Mouse (Mus musculus): Measurements from ENCODE around the gene Fam171b. TPM values are rescaled to one million over a fixed set of nuclear protein-coding genes. Genes with fewer than 3 reads are reported as not detected.

The Fam171b gene
- 20.1 and 20.4 TPM in 2 replicates for polyA plus RNA-seq (2014; fragmentation: Nextera tagmentation; extraction: Ambion mirVana)

DNA sequence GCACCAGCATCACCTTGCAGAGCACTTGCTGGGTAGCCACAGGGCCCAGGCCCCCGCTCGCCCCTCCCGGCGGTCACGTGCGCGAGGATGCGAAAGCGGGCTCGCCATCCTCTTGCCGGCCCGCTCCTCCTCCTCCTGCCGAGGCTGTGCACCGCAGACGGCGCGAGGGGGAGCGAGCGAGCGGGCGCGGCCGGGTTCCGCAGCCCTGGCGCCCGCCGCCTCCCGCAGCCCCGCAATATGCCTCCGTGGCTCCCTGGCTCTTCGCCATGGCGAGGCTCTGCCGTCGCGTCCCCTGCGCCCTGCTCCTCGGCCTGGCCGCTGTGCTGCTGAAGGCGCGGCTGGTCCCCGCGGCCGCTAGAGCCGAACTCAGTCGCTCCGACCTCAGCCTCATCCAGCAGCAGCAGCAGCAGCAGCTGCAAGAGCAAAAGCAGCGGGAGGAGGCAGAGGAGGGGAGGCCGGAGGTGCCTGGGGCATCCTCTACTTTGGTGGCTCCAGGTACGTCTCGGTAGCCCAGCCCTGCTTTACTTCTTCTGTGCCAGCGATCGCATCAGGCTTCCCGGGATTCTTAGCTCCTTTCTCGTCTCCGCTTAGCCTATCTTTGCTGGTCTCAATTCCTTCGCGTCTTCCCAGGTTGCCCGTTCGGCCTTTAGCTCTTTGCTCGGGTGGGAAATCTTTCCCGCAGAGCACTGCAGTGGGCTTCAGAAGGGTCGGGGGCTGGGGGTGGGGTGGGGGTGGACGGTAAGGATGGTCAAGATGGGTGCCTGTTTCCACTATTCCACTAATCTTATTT is at the start of gene Fam171b:
TSS of gene Fam171b (plus strand) at position 154 of the 790 bp plus-strand sequence.
- Histone ChIP-seq H3K9me3 (ENCODE audit: control insufficient read depth, low read length) (no peaks in the 10 kb centered on the region), H3K4me2 (ENCODE audit: low read depth, severe bottlenecking) (peak within 1 kb of the TSS; percentile 74), H3K4me1 (ENCODE audit: control insufficient read depth, insufficient read depth, low read length) (peaks cover 2% of the 10 kb centered on the region; the same call in 1 of the 2 replicates), H3K36me3 (ENCODE audit: control insufficient read depth, insufficient read depth, low read length) (no peaks in the 10 kb centered on the region), H3K4me3 (ENCODE audit: low read depth, low read length) (peak within 1 kb of the TSS; percentile 65), H3K27me3 (ENCODE audit: control insufficient read depth, insufficient read depth, low read length) (no peaks in the 10 kb centered on the region), H3K27ac (replicated peaks; ENCODE audit: low read depth, low read length) (0 out of 2 replicates have a peak within 1 kb of the TSS, but pooled peaks have one; percentile 4), H3K9ac (ENCODE audit: low read length) (peak within 1 kb of the TSS; percentile 90)
- ATAC-seq (ENCODE audit: insufficient number of reproducible peaks, low FRiP score, low TSS enrichment, low read depth), result peak; percentile 95
- peak; percentile 88 for DNase-seq (ENCODE audit: low spot score)
- WGBS, result under 1% methylated on average over 63 of the region's 63 CpGs

DNA sequence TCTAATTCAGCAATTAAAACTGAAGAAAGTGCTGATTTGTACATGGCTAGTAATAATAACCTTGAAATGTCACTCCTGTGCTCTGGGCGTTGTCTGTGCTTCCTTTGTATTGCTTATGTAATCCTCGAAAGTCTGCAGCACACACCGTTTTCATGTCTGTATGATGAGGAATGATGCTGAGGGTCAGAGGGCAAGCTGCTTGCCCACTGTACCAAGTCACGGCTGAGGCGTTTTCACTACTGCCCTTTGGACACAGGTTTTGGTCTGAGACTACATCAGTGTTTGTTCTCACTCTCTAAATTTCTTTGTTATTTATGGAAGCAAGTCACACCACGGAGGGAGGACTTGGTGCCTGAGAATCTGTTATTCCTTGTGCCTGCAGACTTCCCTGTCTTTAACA is 46.4 kb upstream of the Fam171b start:
- Histone ChIP-seq H3K27ac (replicated peaks; ENCODE audit: low read depth, low read length) (no peak overlapping the region), H3K4me1 (ENCODE audit: control insufficient read depth, insufficient read depth, low read length) (no peaks in the 10 kb centered on the region), H3K4me3 (ENCODE audit: low read depth, low read length) (no peak overlapping the region), H3K9ac (ENCODE audit: low read length) (no peak overlapping the region), H3K4me2 (ENCODE audit: low read depth, severe bottlenecking) (no peak overlapping the region), H3K9me3 (ENCODE audit: control insufficient read depth, low read length) (no peaks in the 10 kb centered on the region), H3K27me3 (ENCODE audit: control insufficient read depth, insufficient read depth, low read length) (no peaks in the 10 kb centered on the region), H3K36me3 (ENCODE audit: control insufficient read depth, insufficient read depth, low read length) (peaks cover 7% of the 10 kb centered on the region; the same call in 1 of the 2 replicates)
- ATAC-seq (ENCODE audit: insufficient number of reproducible peaks, low FRiP score, low TSS enrichment, low read depth) (no peak), DNase-seq (ENCODE audit: low spot score) (no peak)
- 81% methylated on average over 6 of the region's 6 CpGs for WGBS

DNA sequence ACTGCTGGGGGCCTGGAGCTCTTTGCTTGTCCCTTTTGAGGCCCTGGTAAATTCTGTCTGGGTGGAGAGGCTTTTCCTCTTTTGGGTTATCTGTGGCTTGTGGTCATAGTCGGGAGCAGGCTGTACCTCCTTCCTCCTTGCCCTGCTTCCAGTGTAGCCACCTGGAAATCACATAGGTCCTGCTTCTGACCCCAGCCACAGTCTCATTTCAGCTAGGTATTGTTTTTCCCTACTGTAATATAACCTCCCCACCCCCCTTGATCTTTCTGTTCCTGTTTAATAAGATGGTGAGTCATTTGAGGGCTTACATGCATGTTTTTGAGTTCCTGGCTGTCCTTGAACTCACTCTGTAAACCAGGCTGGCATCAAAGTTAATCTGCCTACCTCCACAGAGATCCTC is 45.6 kb upstream of the Fam171b start:
- no peaks in the 10 kb centered on the region for H3K9me3 ChIP-seq (ENCODE audit: control insufficient read depth, low read length)
- H3K4me3 ChIP-seq (ENCODE audit: low read depth, low read length), result no peak overlapping the region
- DNase-seq (ENCODE audit: low spot score) (no peak), ATAC-seq (ENCODE audit: insufficient number of reproducible peaks, low FRiP score, low TSS enrichment, low read depth) (no peak)
- no peak overlapping the region for H3K4me2 ChIP-seq (ENCODE audit: low read depth, severe bottlenecking)
- H3K36me3 ChIP-seq (ENCODE audit: control insufficient read depth, insufficient read depth, low read length), result peaks cover 7% of the 10 kb centered on the region
- no peak overlapping the region for H3K9ac ChIP-seq (ENCODE audit: low read length)
- no peaks in the 10 kb centered on the region for H3K27me3 ChIP-seq (ENCODE audit: control insufficient read depth, insufficient read depth, low read length)
- no peak overlapping the region for H3K27ac ChIP-seq (replicated peaks; ENCODE audit: low read depth, low read length)
- no peaks in the 10 kb centered on the region for H3K4me1 ChIP-seq (ENCODE audit: control insufficient read depth, insufficient read depth, low read length)
- 88% methylated on average over 1 of the region's 1 CpGs for WGBS

DNA sequence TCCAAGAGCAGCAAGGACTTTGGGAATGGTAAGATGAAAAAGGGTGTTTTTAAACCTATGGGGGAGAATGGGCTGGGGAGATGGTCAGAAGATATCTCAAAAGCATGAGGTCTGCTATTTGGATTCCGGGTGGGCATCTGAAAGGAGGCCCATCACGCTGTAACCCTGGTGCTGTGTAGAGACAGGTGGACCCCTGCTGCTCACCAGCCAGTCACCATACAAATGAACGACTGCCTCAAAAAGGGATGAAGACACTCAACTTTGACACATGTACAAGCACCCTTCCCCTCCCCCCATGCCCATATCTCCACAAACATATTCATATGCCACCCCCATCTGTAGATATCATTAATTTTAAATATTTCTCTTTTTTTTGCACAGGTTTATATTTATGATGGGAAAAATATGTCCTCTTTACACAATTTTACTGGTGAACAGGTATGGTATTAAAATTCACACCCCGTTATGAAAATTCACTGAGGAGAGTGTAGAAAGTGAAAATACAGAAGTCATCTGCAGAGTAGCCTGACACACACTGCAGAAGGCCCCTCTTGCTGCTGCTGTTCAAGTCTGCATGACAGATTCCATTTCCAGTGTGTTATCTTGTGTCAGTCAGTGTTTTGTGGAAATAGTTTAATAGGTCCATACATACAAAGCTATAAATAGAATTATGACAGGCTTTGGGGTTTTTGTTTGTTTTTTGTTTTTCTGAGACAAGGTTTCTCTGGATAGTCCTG is 44.0 kb upstream of the Fam171b start:
- Histone ChIP-seq H3K4me1 (ENCODE audit: control insufficient read depth, insufficient read depth, low read length) (no peaks in the 10 kb centered on the region), H3K36me3 (ENCODE audit: control insufficient read depth, insufficient read depth, low read length) (peaks cover 13% of the 10 kb centered on the region), H3K27ac (replicated peaks; ENCODE audit: low read depth, low read length) (no peak overlapping the region), H3K9me3 (ENCODE audit: control insufficient read depth, low read length) (no peaks in the 10 kb centered on the region), H3K4me2 (ENCODE audit: low read depth, severe bottlenecking) (no peak overlapping the region), H3K27me3 (ENCODE audit: control insufficient read depth, insufficient read depth, low read length) (no peaks in the 10 kb centered on the region), H3K9ac (ENCODE audit: low read length) (no peak overlapping the region), H3K4me3 (ENCODE audit: low read depth, low read length) (no peak overlapping the region)
- 93% methylated on average over 4 of the region's 4 CpGs for WGBS
- no peak for DNase-seq (ENCODE audit: low spot score)
- ATAC-seq (ENCODE audit: insufficient number of reproducible peaks, low FRiP score, low TSS enrichment, low read depth), result no peak

DNA sequence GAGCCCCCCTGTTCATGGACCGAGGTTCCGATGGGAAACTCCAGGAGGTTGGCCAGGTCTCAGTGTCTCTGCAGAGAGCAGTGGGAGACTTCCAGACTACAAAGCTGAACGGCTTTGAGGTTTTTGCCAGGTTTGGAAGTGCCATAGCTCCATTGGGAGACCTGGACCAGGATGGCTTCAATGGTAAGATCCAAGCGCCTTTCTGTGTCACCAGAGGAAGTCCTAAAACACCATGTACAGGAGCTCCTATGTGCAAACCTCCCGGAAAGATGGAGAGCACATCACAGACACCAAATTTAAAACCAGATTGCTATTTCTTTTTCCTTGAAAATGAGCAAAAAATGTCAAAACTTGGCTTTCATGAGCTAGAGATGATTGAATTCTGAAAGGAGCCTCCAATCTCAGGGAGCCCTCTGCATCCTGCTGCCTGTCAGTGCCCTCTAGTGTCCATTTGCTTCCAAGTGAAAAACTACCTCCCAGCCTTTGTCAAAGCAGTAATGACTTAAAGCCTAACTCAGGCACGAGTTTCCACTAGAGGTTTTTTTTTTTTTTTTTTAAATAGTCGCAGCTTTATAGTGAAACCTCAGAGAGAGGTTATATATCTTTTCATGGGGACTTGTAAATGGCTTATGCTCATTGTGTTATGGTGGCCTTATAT is 41.2 kb upstream of the Fam171b start:
- ATAC-seq (ENCODE audit: insufficient number of reproducible peaks, low FRiP score, low TSS enrichment, low read depth) (no peak), DNase-seq (ENCODE audit: low spot score) (peak; percentile 48)
- no peaks in the 10 kb centered on the region for H3K4me1 ChIP-seq (ENCODE audit: control insufficient read depth, insufficient read depth, low read length)
- H3K9ac ChIP-seq (ENCODE audit: low read length), result no peak overlapping the region
- H3K4me2 ChIP-seq (ENCODE audit: low read depth, severe bottlenecking), result no peak overlapping the region
- H3K27me3 ChIP-seq (ENCODE audit: control insufficient read depth, insufficient read depth, low read length), result no peaks in the 10 kb centered on the region
- H3K9me3 ChIP-seq (ENCODE audit: control insufficient read depth, low read length), result no peaks in the 10 kb centered on the region
- no peak overlapping the region for H3K4me3 ChIP-seq (ENCODE audit: low read depth, low read length)
- WGBS, result 64% methylated on average over 7 of the region's 7 CpGs
- no peak overlapping the region for H3K27ac ChIP-seq (replicated peaks; ENCODE audit: low read depth, low read length)
- H3K36me3 ChIP-seq (ENCODE audit: control insufficient read depth, insufficient read depth, low read length), result peaks cover 13% of the 10 kb centered on the region

DNA sequence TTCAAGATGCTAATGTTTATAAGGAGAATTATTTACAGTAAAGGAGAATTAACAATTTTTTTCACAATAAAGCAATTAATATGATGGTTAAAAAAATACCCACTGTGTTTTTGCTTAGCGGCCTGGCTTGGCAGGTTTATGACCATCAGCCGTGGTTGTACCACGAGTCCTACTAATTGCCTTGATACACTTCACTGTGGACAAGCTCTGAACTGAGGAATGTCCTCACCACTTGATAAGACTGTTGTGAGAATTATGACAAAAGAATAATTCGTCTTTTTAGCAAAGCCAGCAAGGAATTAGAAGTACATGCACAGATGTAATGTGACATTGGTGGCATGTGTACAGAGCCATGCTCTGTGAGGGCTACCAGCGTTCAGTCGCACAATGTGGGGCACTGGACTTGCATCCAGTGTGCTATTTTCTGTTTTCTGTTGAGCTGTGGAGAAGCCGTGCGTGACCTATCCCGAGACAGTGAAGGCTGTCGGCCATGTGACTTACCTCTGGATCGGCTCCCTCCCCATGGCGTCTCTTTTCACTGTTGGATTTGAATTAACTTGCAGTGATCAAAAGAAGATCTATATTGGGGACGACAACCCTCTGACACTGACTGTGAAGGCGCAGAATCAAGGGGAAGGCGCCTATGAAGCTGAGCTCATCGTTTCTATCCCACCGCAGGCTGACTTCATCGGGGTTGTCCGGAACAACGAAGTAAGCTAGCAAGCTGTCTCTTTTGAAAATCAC is 20.9 kb upstream of the Fam171b start:
- no peak for DNase-seq (ENCODE audit: low spot score)
- Histone ChIP-seq H3K4me3 (ENCODE audit: low read depth, low read length) (no peak overlapping the region), H3K9me3 (ENCODE audit: control insufficient read depth, low read length) (no peaks in the 10 kb centered on the region), H3K9ac (ENCODE audit: low read length) (no peak overlapping the region), H3K4me2 (ENCODE audit: low read depth, severe bottlenecking) (no peak overlapping the region), H3K27ac (replicated peaks; ENCODE audit: low read depth, low read length) (no peak overlapping the region), H3K27me3 (ENCODE audit: control insufficient read depth, insufficient read depth, low read length) (no peaks in the 10 kb centered on the region), H3K4me1 (ENCODE audit: control insufficient read depth, insufficient read depth, low read length) (no peaks in the 10 kb centered on the region), H3K36me3 (ENCODE audit: control insufficient read depth, insufficient read depth, low read length) (peaks cover 2% of the 10 kb centered on the region; the same call in 1 of the 2 replicates)
- 90% methylated on average over 20 of the region's 20 CpGs for WGBS
- ATAC-seq (ENCODE audit: insufficient number of reproducible peaks, low FRiP score, low TSS enrichment, low read depth), result no peak

DNA sequence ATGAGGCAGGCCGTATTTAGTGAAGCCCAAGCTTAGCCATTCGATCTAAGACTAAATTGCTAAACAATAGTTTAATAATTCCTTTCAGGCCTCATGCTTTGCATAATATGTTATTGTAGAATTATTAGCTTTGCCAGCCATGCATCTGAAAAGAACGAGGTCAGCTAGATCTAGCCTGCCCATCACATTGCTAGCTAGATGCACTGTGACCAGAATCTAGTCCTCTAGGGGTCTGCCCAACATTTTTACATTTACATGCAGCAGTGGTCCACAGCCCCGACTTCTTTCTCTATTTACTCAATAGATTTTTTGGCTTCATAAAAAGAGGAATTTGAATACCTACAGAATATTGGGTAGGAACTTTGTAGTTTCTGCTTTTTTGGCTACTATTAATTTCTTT is 20.3 kb upstream of the Fam171b start:
- WGBS, result 95% methylated on average over 4 of the region's 4 CpGs

DNA sequence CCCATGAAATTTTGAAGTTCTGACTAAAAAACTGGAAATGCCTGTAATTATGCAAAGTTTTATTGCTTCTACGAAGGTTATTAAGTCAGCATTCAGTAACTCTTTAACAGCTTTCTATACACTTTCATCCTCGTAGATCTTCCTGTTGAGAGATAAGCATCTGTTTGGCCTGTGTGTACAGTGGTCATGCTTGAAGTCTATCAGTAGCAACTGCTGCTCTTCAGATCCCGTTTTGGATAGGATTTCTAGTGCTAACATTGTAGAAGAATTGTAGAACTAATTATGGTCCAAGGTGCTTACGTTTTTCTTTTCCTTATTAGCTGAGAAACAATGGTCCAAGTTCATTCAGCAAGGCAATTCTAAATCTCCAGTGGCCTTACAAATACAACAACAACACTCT is 16.7 kb upstream of the Fam171b start:
- WGBS, result 85% methylated on average over 4 of the region's 4 CpGs
- Histone ChIP-seq H3K27me3 (ENCODE audit: control insufficient read depth, insufficient read depth, low read length) (no peaks in the 10 kb centered on the region), H3K4me2 (ENCODE audit: low read depth, severe bottlenecking) (no peak overlapping the region), H3K27ac (replicated peaks; ENCODE audit: low read depth, low read length) (no peak overlapping the region), H3K36me3 (ENCODE audit: control insufficient read depth, insufficient read depth, low read length) (peaks cover 5% of the 10 kb centered on the region; the same call in 1 of the 2 replicates), H3K4me1 (ENCODE audit: control insufficient read depth, insufficient read depth, low read length) (no peaks in the 10 kb centered on the region), H3K9me3 (ENCODE audit: control insufficient read depth, low read length) (no peaks in the 10 kb centered on the region), H3K9ac (ENCODE audit: low read length) (no peak overlapping the region), H3K4me3 (ENCODE audit: low read depth, low read length) (no peak overlapping the region)
- DNase-seq (ENCODE audit: low spot score), result no peak
- no peak for ATAC-seq (ENCODE audit: insufficient number of reproducible peaks, low FRiP score, low TSS enrichment, low read depth)

More for the DNA sequence above, 20.3 kb upstream of the Fam171b start:
- ATAC-seq (ENCODE audit: insufficient number of reproducible peaks, low FRiP score, low TSS enrichment, low read depth), result no peak
- no peaks in the 10 kb centered on the region for H3K27me3 ChIP-seq (ENCODE audit: control insufficient read depth, insufficient read depth, low read length)
- H3K36me3 ChIP-seq (ENCODE audit: control insufficient read depth, insufficient read depth, low read length), result peaks cover 2% of the 10 kb centered on the region; the same call in 1 of the 2 replicates
- no peaks in the 10 kb centered on the region for H3K4me1 ChIP-seq (ENCODE audit: control insufficient read depth, insufficient read depth, low read length)
- H3K9ac ChIP-seq (ENCODE audit: low read length), result no peak overlapping the region
- no peak overlapping the region for H3K27ac ChIP-seq (replicated peaks; ENCODE audit: low read depth, low read length)
- H3K9me3 ChIP-seq (ENCODE audit: control insufficient read depth, low read length), result no peaks in the 10 kb centered on the region
- H3K4me3 ChIP-seq (ENCODE audit: low read depth, low read length), result no peak overlapping the region
- no peak for DNase-seq (ENCODE audit: low spot score)
- no peak overlapping the region for H3K4me2 ChIP-seq (ENCODE audit: low read depth, severe bottlenecking)
